Mouse (Mus musculus) kidney, embryonic 15.5 days (tissue): ENCODE results near the gene Neu1. TPM values are rescaled to one million over a fixed set of nuclear protein-coding genes. Genes with fewer than 3 reads are reported as not detected.
"Not testable (repeated sequence)": the region's sequence is repeated elsewhere in the genome, so short reads cannot be mapped to it uniquely, and the experiment has no call there.

Experiments used
- ATAC-seq: fragments of 200-750 bp; cut with Nextera tagmentation; replicated peaks from 2 replicates; pipeline ENCODE4 v1.8.0; 2017; ENCODE audit warnings: moderate TSS enrichment; ENCODE audit not compliant: low FRiP score
- H3K27ac ChIP-seq: fragments of 300-500 bp; sonication (generic); 2 replicates; pipeline ENCODE4 v1.5.1; 2015; ENCODE audit warnings: mild to moderate bottlenecking, inconsistent platforms
- H3K27me3 ChIP-seq: fragments of 300-500 bp; sonication (generic); 2 replicates; pipeline ENCODE4 v1.6.1; 2015; ENCODE audit warnings: inconsistent platforms
- H3K36me3 ChIP-seq: fragments of 300-500 bp; sonication (generic); 2 replicates; pipeline ENCODE4 v1.6.1; 2015; ENCODE audit warnings: inconsistent platforms
- H3K4me1 ChIP-seq: fragments of 300-500 bp; sonication (generic); 2 replicates; pipeline ENCODE4 v1.6.1; 2015; ENCODE audit warnings: inconsistent platforms
- H3K4me2 ChIP-seq: fragments of 300-500 bp; sonication (generic); 2 replicates; pipeline ENCODE4 v1.6.1; 2015; ENCODE audit warnings: moderate library complexity, mild to moderate bottlenecking, inconsistent platforms
- H3K4me3 ChIP-seq: fragments of 300-500 bp; sonication (generic); replicated peaks from 2 replicates; pipeline ENCODE4 v1.5.1; 2015; ENCODE audit warnings: mild to moderate bottlenecking, inconsistent platforms
- H3K9ac ChIP-seq: fragments of 300-500 bp; sonication (generic); 2 replicates; pipeline ENCODE4 v1.6.1; 2015; ENCODE audit warnings: mild to moderate bottlenecking, inconsistent platforms
- H3K9me3 ChIP-seq: fragments of 300-500 bp; sonication (generic); replicated peaks from 2 replicates; pipeline ENCODE4 v1.6.1; 2016; ENCODE audit warnings: inconsistent platforms
- WGBS: fragments of 180-500 bp; shearing (Covaris S2); methylation state at CpG from one replicate; pipeline ENCODE4 v1.1.7; 2015; ENCODE audit warnings: mixed read lengths; 5-methylcytosine and 5-hydroxymethylcytosine counted together
- polyA plus RNA-seq: library from polyadenylated mRNA; unstranded; fragments of >200 nt; fragmentation: Nextera tagmentation; extraction: Ambion mirVana; gene quantifications from 2 replicates; pipeline ENCODE4 v1.2.1, GENCODE M21; 2015

The Neu1 gene
- polyA plus RNA-seq, 1 experiment from 2014 or later, result 37.0 TPM

DNA sequence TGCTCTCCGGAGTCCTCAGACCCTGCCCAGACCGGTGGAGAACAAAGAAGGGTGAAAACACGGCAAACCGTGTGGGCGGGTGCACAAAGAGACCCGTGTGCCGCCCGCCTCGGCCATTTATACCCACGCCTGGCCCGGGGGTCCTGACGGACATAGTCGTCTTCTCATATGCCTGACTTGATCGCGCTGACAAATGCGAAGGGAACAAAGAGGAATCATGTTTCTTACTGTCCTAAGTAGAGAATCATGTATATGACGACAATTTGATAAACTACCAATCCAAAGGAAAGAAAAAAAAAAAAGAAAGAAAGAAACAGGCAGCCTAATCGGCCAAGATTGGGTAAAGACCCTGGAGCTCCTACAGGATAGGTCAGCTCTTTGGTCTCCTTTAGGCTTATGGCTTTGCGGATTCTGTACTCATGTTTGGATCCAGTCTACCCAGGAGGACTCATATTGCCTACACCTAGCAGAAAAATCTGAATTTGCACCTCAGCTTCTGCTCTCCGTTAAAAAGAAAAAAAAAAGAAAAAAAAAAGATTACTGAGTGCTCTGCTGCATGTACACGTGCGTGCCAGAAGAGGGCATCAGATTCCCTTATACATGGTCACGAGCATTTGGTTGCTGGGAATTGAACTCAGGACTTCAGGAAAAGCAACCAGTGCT is 21.5 kb downstream of the Neu1 start:
- peak overlapping the region; percentile 91 for H3K9ac ChIP-seq
- H3K4me3 ChIP-seq, result peak overlapping the region; percentile 98
- H3K27ac ChIP-seq, result peak overlapping the region; percentile 93
- peaks cover 18% of the 10 kb centered on the region for H3K4me1 ChIP-seq
- no peaks in the 10 kb centered on the region for H3K9me3 ChIP-seq
- peak overlapping the region; percentile 82 for H3K4me2 ChIP-seq
- H3K27me3 ChIP-seq, result peaks cover 8% of the 10 kb centered on the region; the same call in 1 of the 2 replicates
- H3K36me3 ChIP-seq, result peaks cover 22% of the 10 kb centered on the region
- peak; percentile 78 for ATAC-seq
- WGBS, result under 1% methylated on average over 23 of the region's 23 CpGs

DNA sequence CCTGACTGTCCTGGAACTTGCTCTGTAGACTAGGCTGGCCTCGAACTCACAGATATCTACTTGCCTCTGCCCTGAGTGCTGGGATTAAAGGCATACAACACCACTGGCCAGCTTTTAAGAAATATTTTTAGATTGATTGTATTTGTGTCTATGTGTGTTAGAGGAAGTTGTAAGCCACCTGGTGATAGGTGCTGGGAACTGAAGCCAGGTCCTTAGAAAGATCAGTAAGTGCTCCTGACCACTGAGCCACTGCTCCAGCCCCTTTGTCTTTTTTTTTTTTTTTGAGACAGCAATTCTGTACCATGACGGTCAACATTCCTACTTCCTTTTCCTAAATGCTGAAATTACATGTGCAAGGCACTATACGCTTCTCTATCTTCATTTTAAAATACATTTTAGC is 22.2 kb downstream of the Neu1 start:
- ATAC-seq, result no peak
- peaks cover 18% of the 10 kb centered on the region for H3K4me1 ChIP-seq
- H3K27me3 ChIP-seq, result peaks cover 8% of the 10 kb centered on the region; the same call in 1 of the 2 replicates
- H3K9ac ChIP-seq, result peak overlapping the region; percentile 91; the same call in 1 of the 2 replicates
- WGBS, result 85% methylated on average over 3 of the region's 3 CpGs
- 0 out of 2 replicates have a peak overlapping the region, but pooled peaks have one; percentile 82 for H3K4me2 ChIP-seq
- no peaks in the 10 kb centered on the region for H3K9me3 ChIP-seq
- H3K4me3 ChIP-seq, result peak overlapping the region; percentile 98; the same call in 1 of the 2 replicates
- peak overlapping the region; percentile 93 for H3K27ac ChIP-seq
- H3K36me3 ChIP-seq, result peaks cover 22% of the 10 kb centered on the region

DNA sequence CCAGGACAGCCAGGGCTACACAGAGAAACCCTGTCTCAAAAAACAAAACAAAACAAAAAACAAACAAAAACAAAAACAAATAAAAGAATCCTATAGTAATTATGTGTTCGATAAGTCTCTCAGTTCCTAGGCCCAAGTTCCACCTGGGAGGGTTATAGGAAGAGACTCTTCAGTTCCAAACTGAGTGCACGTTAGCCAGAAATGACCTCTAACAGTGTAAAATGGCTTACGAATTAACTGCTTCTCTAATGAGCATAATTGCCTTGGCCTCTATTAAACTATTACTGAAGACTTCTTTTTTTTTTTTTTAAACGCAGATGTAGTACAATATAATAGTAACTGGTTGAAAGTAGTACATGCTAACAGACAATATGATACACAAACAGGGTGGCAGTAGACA is 22.9 kb downstream of the Neu1 start:
- no peak for ATAC-seq
- Histone ChIP-seq H3K4me2 (no peak overlapping the region), H3K9ac (no peak overlapping the region), H3K4me1 (peaks cover 18% of the 10 kb centered on the region), H3K36me3 (peaks cover 22% of the 10 kb centered on the region), H3K9me3 (no peaks in the 10 kb centered on the region), H3K27me3 (peaks cover 8% of the 10 kb centered on the region; the same call in 1 of the 2 replicates), H3K4me3 (no peak overlapping the region), H3K27ac (no peak overlapping the region)
- 81% methylated on average over 4 of the region's 4 CpGs for WGBS

DNA sequence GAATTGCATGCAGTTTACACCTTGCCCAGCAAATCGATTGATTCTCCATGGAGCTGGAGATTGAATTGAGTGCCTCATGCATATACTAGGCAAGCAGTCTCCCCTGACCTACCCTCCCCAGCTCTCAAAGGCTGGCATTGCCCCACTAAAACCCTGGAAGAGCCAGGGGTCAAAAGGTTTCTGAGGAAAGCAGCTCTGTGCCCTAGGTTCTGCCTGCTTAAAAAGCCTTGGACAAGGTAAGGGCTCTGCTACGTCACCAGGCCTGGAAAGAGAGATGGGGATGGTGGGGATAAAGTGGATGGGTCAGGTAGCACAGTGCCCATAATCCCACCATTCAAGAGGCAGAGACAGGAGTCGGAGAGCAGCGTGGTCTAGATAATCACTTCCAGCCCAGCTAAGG is 23.8 kb downstream of the Neu1 start:
- Histone ChIP-seq H3K4me3 (no peak overlapping the region), H3K36me3 (peaks cover 16% of the 10 kb centered on the region), H3K27ac (no peak overlapping the region), H3K27me3 (peaks cover 8% of the 10 kb centered on the region; the same call in 1 of the 2 replicates), H3K4me1 (peaks cover 22% of the 10 kb centered on the region), H3K4me2 (no peak overlapping the region), H3K9ac (no peak overlapping the region), H3K9me3 (no peaks in the 10 kb centered on the region)
- ATAC-seq, result no peak
- WGBS, result 92% methylated on average over 4 of the region's 4 CpGs

DNA sequence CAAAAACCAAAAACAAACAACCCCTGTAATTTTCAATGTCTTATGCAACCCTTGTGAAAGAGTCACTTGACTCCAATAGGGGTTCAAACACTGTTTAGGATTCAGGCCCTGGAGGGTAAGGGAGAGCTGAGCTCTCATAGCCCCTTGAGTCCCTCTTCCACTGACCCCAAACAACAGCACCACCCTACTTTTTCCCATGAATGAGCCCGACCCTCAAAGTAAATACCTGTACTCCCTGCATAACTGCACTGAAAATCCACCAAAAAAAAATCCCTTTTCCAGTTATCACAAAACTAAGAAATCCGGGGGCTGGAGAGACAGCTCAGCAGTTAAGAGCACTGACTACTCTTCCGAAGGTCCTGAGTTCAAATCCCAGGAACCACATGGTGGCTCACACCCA is 24.8 kb downstream of the Neu1 start:
- H3K4me1 ChIP-seq, result peaks cover 22% of the 10 kb centered on the region
- ATAC-seq, result no peak
- no peaks in the 10 kb centered on the region for H3K9me3 ChIP-seq
- no peak overlapping the region for H3K4me3 ChIP-seq
- H3K4me2 ChIP-seq, result no peak overlapping the region
- no peak overlapping the region for H3K27ac ChIP-seq
- 79% methylated on average over 3 of the region's 3 CpGs for WGBS
- H3K36me3 ChIP-seq, result peaks cover 5% of the 10 kb centered on the region
- no peak overlapping the region for H3K9ac ChIP-seq
- H3K27me3 ChIP-seq, result peaks cover 8% of the 10 kb centered on the region; the same call in 1 of the 2 replicates

DNA sequence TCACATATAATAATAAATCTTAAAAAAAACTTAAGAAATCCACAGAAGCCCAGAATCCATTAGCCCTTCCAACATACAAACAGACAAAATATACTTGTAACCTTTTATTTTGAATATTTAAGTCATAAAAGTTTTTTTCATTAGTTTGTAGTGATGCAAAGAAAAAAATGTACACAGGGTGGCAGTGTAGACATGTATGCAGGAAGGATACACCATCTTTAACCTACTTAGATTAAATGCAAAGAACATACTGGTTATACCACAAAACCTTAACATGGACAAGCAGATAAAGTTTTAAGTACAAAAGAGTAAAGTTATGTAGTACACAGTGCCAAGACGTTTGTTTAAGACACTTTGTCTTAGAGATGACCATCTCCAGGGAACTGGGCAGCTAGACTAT is 25.3 kb downstream of the Neu1 start:
- Histone ChIP-seq H3K4me1 (peaks cover 17% of the 10 kb centered on the region), H3K9ac (no peak overlapping the region), H3K36me3 (peaks cover 2% of the 10 kb centered on the region), H3K27ac (no peak overlapping the region), H3K9me3 (no peaks in the 10 kb centered on the region), H3K4me3 (no peak overlapping the region), H3K27me3 (peaks cover 8% of the 10 kb centered on the region; the same call in 1 of the 2 replicates), H3K4me2 (no peak overlapping the region)
- ATAC-seq, result no peak
- WGBS, result 46% methylated on average over 1 of the region's 1 CpGs

DNA sequence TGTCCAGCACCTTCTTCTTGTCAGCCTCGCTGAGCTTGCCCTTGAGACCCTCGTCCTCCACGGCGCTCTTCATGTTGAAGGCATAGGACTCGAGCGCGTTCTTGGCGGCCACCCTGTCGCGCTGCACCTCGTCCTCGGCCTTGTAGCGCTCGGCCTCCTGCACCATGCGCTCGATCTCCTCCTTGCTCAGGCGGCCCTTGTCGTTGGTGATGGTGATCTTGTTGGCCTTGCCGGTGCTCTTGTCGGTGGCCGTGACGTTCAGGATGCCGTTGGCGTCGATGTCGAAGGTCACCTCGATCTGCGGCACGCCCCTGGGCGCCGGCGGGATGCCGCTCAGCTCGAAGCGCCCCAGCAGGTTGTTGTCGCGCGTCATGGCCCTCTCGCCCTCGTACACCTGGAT is 26.2 kb downstream of the Neu1 start:
- 16% methylated on average over 34 of the region's 40 CpGs for WGBS
- H3K36me3 ChIP-seq, H3K9ac ChIP-seq, H3K27ac ChIP-seq, H3K9me3 ChIP-seq, H3K4me3 ChIP-seq, ATAC-seq, H3K27me3 ChIP-seq: not testable (repeated sequence)
- H3K4me1 ChIP-seq, result peaks cover 25% of the 10 kb centered on the region
- peak overlapping the region; percentile 35 for H3K4me2 ChIP-seq

DNA sequence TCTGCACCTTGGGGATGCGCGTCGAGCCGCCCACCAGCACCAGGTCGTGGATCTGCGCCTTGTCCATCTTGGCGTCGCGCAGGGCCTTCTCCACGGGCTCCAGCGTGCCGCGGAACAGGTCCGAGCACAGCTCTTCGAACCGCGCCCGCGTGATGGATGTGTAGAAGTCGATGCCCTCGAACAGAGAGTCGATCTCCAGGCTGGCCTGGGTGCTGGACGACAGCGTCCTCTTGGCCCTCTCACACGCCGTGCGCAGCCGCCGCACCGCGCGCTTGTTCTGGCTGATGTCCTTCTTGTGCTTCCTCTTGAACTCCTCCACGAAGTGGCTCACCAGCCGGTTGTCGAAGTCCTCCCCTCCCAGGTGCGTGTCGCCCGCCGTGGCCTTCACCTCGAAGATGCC is 26.9 kb downstream of the Neu1 start:
- not testable (repeated sequence) for ATAC-seq
- WGBS, result 29% methylated on average over 28 of the region's 40 CpGs

DNA sequence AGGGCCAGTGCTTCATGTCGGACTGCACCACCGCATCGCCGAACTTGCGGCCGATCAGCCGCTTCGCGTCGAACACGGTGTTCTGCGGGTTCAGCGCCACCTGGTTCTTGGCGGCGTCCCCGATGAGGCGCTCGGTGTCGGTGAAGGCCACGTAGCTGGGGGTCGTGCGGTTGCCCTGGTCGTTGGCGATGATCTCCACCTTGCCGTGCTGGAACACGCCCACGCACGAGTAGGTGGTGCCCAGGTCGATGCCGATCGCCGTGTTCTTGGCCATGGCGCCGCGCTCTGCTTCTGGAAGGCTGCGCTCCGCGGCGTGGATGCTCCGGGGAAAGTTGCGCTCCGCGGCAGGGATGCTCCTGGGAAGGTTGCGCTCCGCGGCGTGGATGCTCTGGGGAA is 27.7 kb downstream of the Neu1 start:
- H3K9me3 ChIP-seq, H3K27ac ChIP-seq, H3K27me3 ChIP-seq, H3K36me3 ChIP-seq: not testable (repeated sequence)
- peak overlapping the region; percentile 78 for H3K4me2 ChIP-seq
- WGBS, result under 1% methylated on average over 27 of the region's 47 CpGs
- H3K9ac ChIP-seq, result 0 out of 2 replicates have a peak overlapping the region, but pooled peaks have one; percentile 26
- H3K4me1 ChIP-seq, result peaks cover 20% of the 10 kb centered on the region
- peak; percentile 17 for ATAC-seq
- peak overlapping the region; percentile 55 for H3K4me3 ChIP-seq

More for the DNA sequence above, 26.9 kb downstream of the Neu1 start:
- not testable (repeated sequence) for H3K9ac ChIP-seq, H3K4me3 ChIP-seq, H3K27ac ChIP-seq, H3K4me2 ChIP-seq, H3K36me3 ChIP-seq, H3K27me3 ChIP-seq, H3K9me3 ChIP-seq
- peaks cover 23% of the 10 kb centered on the region for H3K4me1 ChIP-seq

DNA sequence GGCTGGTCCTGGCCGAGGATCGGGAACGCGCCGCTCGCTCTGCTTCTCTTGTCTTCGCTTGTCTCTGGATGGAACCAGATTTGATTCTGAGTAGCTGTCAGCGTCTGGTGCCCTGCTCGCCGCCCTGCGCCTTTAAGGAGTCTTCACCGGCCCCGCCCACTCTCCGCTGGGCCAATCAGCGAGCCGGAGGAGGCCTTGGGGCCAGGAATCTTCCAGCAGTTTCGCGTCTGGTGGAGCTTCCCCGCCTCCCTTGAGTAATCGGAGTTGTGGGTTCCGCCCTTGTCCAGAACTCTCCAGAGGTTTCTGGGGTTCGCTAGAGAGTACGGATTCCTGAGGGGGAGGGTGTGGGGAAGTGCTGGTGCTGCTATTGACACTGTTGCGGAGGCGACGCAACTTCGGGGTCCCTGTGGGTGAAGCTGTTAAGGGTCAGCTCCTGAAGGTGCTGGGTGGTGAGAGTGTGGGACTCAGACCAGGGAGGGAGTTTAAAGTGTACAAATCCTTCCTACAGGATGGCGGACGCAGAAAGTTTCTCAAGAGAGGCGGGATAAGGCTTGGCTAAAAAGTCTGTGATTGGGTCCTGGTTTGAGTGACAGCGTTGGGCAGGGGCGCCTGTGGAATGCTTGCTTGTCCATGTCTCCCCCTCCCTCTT is 28.2 kb downstream of the Neu1 start, which contains the start of gene Hspa1b:
Gene Hspa1b, minus strand, starts transcription at position 109 of the 649 bp plus-strand sequence.
- H3K9ac ChIP-seq, result peak within 1 kb of the TSS; percentile 61
- not testable (repeated sequence) for H3K36me3 ChIP-seq, H3K9me3 ChIP-seq, H3K27me3 ChIP-seq
- H3K27ac ChIP-seq, result peak within 1 kb of the TSS; percentile 99
- 0% methylated on average over 30 of the region's 32 CpGs for WGBS
- H3K4me3 ChIP-seq, result peak within 1 kb of the TSS; percentile 55
- H3K4me1 ChIP-seq, result peaks cover 21% of the 10 kb centered on the region
- peak; percentile 93 for ATAC-seq
- peak within 1 kb of the TSS; percentile 78 for H3K4me2 ChIP-seq

DNA sequence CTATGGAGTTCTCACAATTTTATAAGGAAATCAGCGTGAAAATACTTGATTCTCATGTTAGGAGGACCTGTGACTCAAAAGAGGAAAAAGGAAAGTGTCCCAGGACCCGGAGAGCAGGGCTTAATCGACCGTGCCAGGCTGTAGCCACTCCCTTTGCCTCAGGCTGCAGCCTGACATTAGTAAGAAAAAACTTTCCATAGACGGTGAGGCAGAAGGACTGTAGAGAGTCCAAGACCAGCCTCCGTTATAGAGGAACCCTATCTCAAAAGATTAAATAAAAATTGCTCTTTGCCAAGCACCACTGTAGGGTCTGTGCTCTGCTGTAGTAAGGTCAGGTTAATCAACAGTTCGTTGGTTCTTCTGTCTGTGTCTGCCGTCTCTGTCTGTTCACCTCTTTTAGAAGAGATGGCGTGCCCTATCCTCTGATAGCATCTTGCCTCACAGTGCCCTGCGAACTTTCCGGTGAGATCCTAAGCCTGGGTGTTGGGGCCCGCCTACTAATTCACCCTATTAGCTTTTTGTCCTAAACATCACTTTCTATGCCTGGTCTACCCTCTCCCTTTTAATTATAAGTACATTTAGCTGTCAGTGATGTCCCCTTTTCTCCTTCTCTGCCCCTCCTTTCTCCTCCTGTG is 28.9 kb downstream of the Neu1 start:
- Histone ChIP-seq H3K4me2 (peak overlapping the region; percentile 78), H3K9ac (peak overlapping the region; percentile 61), H3K36me3 (no peaks in the 10 kb centered on the region), H3K4me3 (peak overlapping the region; percentile 55), H3K4me1 (peaks cover 28% of the 10 kb centered on the region), H3K9me3 (no peaks in the 10 kb centered on the region), H3K27ac (peak overlapping the region; percentile 99), H3K27me3 (peaks cover 5% of the 10 kb centered on the region; the same call in 1 of the 2 replicates)
- WGBS, result 8% methylated on average over 12 of the region's 12 CpGs
- ATAC-seq, result peak; percentile 53
